Mouse (Mus musculus): ENCODE data around the gene Tmem39b. TPM values are rescaled to one million over a fixed set of nuclear protein-coding genes. Genes with fewer than 3 reads are reported as not detected.

Tmem39b gene
- polyA plus RNA-seq, 3 experiments from 2014 or later: 8.3 to 16.1 (median 12.8) TPM

GRCm38 (mm10) chr4:129683901-129684493 lies 12.6 kb downstream of the Tmem39b start:
- no peak for ATAC-seq

DNA sequence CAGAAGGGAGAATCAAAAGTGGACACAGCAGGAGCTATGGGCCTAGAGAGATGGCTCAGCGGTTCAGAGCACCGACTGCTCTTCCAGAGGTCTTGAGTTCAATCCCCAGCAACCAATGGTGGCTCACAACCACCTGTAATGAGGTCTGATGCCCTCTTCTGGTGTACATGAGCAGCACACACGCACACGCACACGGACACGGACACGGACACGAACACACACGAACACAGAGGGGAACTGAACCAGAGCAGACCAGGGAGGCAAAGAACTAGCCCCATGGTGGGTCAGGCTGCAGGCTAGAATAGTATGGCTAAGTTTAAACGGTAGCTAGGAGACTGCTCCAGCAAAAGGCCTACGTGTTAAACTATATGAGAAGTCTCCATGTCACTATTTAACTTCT lies 14.8 kb downstream of the Tmem39b start:
- ATAC-seq: no peak

- ATAC-seq: no peak
Measured at GRCm38 (mm10) chr4:129672878-129673449, 23.7 kb downstream of the Tmem39b start.

DNA sequence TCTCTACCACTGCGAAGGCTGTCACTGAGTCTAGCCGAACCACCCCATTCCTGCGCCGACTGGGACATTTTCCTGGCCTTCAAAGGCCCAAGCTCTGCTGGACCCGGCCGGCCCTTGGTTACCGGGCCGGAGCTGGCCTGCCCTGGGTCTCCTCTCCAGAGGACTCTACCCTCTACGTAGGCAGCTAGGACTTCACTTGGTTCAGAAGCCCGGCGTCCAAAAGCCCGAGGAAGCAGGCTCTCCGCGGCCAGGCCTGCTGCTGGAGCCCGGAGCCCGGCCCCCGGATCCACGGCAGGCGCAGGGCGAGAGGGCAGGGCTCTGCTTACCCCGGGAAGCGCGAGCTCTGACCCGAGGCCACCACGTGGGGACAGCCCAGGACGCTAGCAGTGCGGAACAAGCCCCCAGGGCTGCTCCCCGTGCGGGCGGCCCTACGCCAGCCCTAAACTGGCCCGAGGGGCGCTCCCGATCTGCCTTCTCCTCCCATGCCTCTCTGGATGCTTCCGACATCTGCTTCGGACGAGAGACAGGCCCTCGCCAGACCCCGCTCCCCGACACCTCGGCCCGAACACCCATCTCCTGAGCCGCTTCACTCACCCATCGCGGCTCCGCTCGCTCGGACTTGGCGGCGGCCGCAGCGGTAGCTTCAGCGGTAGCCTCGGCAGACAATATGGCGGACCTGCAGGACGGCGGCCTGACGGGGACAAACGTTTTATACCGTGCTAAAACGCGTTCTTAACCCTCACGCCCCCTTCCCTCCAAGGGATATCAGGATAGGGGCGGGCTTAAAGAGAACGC lies 24.4 kb downstream of the Tmem39b start, which contains the start of gene Kpna6:
Gene Kpna6, minus strand, starts transcription at position 685 of the 795 bp plus-strand sequence.
- ATAC-seq: peak; percentile 78

- ATAC-seq: peak; percentile 58
Measured at GRCm38 (mm10) chr4:129671491-129672082, 25.1 kb downstream of the Tmem39b start.

- no peak for ATAC-seq
Measured at GRCm38 (mm10) chr4:129662255-129662813, 34.3 kb downstream of the Tmem39b start.

DNA sequence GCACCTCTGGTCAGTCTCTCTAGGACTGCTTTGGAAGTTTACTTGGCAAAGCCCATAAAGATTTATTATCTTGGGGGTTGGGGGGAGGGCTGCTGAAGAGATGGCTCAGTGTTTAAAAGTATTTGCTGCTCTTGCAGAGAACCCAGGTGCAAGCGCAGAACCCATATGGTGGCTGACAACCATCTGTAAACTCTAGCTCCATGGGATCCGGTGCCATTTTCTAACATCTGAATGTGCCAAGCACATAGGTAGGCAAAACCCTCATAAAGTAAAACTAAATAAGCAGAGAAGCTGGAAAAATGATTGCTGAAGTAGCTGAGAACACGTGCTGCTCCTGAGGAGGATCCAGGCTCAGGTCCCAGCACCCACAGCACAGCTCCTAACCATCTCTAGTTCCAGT lies 35.1 kb downstream of the Tmem39b start:
- ATAC-seq: no peak

- no peak for ATAC-seq
Measured at GRCm38 (mm10) chr4:129654770-129655169, 41.9 kb downstream of the Tmem39b start.

DNA sequence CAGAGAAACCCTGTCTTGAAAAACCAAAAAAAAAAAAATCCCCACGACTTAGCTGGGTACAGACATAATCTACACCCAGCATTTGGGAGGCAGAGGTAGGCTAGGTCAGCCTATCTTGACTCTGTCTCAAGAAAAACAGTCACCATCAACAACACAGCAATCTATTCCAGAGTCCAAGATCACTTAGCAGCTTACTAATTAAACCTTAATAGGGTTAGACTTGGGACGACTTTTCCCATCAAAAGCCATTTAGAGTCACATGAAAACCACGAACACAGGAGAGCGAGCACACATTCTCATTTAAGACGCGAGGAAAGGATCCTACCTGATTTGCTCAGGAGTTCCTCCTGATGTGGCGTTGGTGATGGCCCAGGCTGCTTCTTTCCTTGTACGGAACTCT lies 46.3 kb downstream of the Tmem39b start:
- ATAC-seq: no peak

- no peak for ATAC-seq
Measured at GRCm38 (mm10) chr4:129648656-129649055, 48.0 kb downstream of the Tmem39b start.

GRCm38 (mm10) chr4:129645204-129645603 lies 51.4 kb downstream of the Tmem39b start:
- ATAC-seq: no peak

DNA sequence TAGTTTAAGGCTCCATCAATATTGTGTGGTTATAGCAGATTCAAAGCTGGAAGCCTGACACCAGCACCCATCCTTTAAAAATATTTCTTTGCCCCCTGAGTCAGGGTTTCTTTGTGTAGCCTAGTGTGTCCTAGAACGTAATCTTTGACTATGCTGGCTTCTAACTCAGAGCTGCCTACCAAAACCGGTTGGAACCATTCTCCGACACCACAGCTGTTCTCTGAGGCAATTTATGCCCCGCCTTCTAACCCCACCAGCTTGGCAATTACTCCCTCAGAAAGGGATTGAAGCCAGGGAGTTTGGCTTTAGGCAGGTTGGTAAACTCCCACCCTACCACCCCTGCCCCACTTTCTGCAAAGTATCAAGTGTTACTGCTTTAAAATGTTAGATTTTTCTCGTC lies 54.9 kb downstream of the Tmem39b start:
- no peak for ATAC-seq

GRCm38 (mm10) chr4:129640638-129641467 lies 55.8 kb downstream of the Tmem39b start, which contains the start of gene Txlna:
Gene Txlna (minus strand): TSS chr4:129641065.
- peak; percentile 93 for ATAC-seq

DNA sequence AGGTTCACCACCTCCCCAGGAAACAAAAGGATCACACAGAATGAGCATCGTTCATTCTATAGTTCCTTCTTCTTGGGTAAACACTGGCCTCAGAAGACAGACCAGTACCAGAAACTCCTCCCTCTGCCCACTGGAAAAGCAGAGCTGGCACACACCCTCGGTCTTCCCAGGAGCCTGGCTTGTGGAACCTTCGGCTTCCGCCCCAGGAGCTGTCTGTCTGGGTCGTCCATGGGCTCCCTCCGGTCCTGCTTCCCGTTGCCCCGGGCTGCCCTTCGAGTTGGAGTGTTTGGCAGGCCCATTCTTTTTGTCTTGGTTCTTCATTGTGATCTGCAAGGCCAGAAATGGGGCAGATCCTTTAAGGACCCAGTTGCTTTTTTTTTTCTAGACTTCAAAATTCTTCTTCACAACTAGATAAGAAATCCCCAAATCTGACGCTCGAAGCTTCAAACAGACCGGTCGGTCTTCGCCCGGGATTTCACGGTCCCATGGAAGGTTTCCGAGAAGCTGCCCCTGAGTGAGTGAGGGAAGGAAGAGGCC lies 56.5 kb downstream of the Tmem39b start:
- ATAC-seq: no peak

- no peak for ATAC-seq
Measured at GRCm38 (mm10) chr4:129639221-129639620, 57.4 kb downstream of the Tmem39b start.

GRCm38 (mm10) chr4:129633852-129634251 lies 62.8 kb downstream of the Tmem39b start:
- ATAC-seq: no peak

DNA sequence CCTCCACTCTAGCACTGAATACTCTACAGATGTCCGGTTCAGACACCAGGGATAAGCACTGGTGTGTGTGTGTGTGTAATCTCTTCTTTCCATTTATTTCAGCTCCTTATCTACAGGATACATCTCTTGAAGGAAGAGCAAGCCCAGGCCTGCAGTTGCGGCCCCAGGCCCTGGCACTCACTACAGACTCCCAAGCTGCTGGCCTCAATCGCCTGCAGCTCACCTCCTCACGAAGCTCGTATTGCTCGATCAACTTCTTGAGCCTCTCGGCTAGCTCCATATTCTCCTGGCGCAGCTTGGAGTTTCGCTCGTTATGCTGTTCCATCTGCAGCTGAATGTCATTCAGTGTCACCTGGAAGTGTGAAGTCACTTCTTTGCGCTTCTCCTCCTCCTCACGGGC lies 64.8 kb downstream of the Tmem39b start:
- no peak for ATAC-seq

GRCm38 (mm10) chr4:129630944-129631343 lies 65.7 kb downstream of the Tmem39b start:
- no peak for ATAC-seq
